Mouse (Mus musculus) liver, postnatal 0 days (tissue): ENCODE data around the gene Trmt11. TPM values are rescaled to one million over a fixed set of nuclear protein-coding genes. Genes with fewer than 3 reads are reported as not detected.

Source experiments
- ATAC-seq: fragments of 200-750 bp; cut with Nextera tagmentation; 2 replicates; pipeline ENCODE4 v1.8.0; 2017; ENCODE audit warnings: mild to moderate bottlenecking, moderate library complexity
- DNase-seq: peaks from one replicate; pipeline ENCODE4 v3.0.0-alpha.2; 2016
- H3K27ac ChIP-seq: fragments of 300-500 bp; sonication (generic); 2 replicates; pipeline ENCODE4 v1.5.1; 2014; ENCODE audit warnings: antibody characterized with exemption, moderate library complexity, mild to moderate bottlenecking, low read depth
- H3K27me3 ChIP-seq: fragments of 300-500 bp; sonication (generic); 2 replicates; pipeline ENCODE4 v1.6.1; 2014; ENCODE audit warnings: low read length, control low read depth, mixed read lengths; ENCODE audit not compliant: insufficient read depth
- H3K36me3 ChIP-seq: fragments of 300-500 bp; sonication (generic); replicated peaks from 2 replicates; pipeline ENCODE4 v1.6.1; 2014; ENCODE audit warnings: mild to moderate bottlenecking, control low read depth, low read length, moderate library complexity, mixed read lengths; ENCODE audit not compliant: insufficient read depth
- H3K4me1 ChIP-seq: fragments of 300-500 bp; sonication (generic); 2 replicates; pipeline ENCODE4 v1.6.1; 2014; ENCODE audit warnings: antibody characterized with exemption, mild to moderate bottlenecking, control low read depth; ENCODE audit not compliant: insufficient read depth
- H3K4me2 ChIP-seq: fragments of 300-500 bp; sonication (generic); 2 replicates; pipeline ENCODE4 v1.6.1; 2014; ENCODE audit warnings: low read depth, mild to moderate bottlenecking, low read length, moderate library complexity, mixed read lengths
- H3K4me3 ChIP-seq: fragments of 300-500 bp; sonication (generic); 2 replicates; pipeline ENCODE4 v1.5.1; 2014; ENCODE audit warnings: low read depth, low read length
- H3K9ac ChIP-seq: fragments of 300-500 bp; sonication (generic); replicated peaks from 2 replicates; pipeline ENCODE4 v1.6.1; 2014; ENCODE audit warnings: mild to moderate bottlenecking, moderate library complexity
- H3K9me3 ChIP-seq: fragments of 300-500 bp; sonication (generic); 2 replicates; pipeline ENCODE4 v1.6.1; 2016; ENCODE audit warnings: mild to moderate bottlenecking, control low read depth, low read length, mixed read lengths
- CTCF ChIP-seq: sonication (generic); IDR thresholded peaks from 2 replicates; pipeline ENCODE4 v1.5.1; 2016; ENCODE audit warnings: antibody characterized with exemption, low read depth
- EP300 ChIP-seq: IDR thresholded peaks from 2 replicates; pipeline ENCODE4 v1.6.1; 2016; ENCODE audit warnings: antibody characterized with exemption, low read depth, mild to moderate bottlenecking
- WGBS: fragments of 180-500 bp; shearing (Covaris S2); extraction: QIAGEN DNeasy Blood & Tissue Kit; methylation state at CpG from one replicate; pipeline ENCODE4 v1.1.7; 2014; ENCODE audit not compliant: insufficient replicate concordance; 5-methylcytosine and 5-hydroxymethylcytosine counted together
- polyA plus RNA-seq: library from polyadenylated mRNA; unstranded; fragments of >200 nt; fragmentation: Nextera tagmentation; extraction: Ambion mirVana; gene quantifications from 2 replicates; pipeline ENCODE4 v1.2.1, GENCODE M21; 2015

Gene Trmt11
- polyA plus RNA-seq, 1 experiment from 2014 or later = 9.9 TPM

- no peak overlapping the region for H3K4me3 ChIP-seq
- H3K4me1 ChIP-seq = no peaks in the 10 kb centered on the region
- ATAC-seq (no peak), DNase-seq (no peak)
- H3K9ac ChIP-seq = no peak overlapping the region
- H3K36me3 ChIP-seq = no peaks in the 10 kb centered on the region
- H3K27me3 ChIP-seq = no peaks in the 10 kb centered on the region
- WGBS = 7% methylated on average over 1 of the region's 1 CpGs
- no peak overlapping the region for H3K4me2 ChIP-seq
- no peak for TF ChIP-seq EP300
- TF ChIP-seq CTCF = no peak
- H3K9me3 ChIP-seq = no peaks in the 10 kb centered on the region
- H3K27ac ChIP-seq = no peak overlapping the region
These were observed 27.0 kb upstream of the Trmt11 start for GRCm38 (mm10) chr10:30627548-30627947.

- no peak for ATAC-seq
- no peak overlapping the region for H3K9ac ChIP-seq
These were observed 23.8 kb upstream of the Trmt11 start for GRCm38 (mm10) chr10:30624161-30625019.

GRCm38 (mm10) chr10:30622928-30623327 is 22.4 kb upstream of the Trmt11 start:
- no peak for ATAC-seq
- Histone ChIP-seq H3K4me1 (peaks cover 4% of the 10 kb centered on the region; the same call in 1 of the 2 replicates), H3K4me2 (no peak overlapping the region), H3K36me3 (no peaks in the 10 kb centered on the region), H3K9me3 (no peaks in the 10 kb centered on the region), H3K27me3 (no peaks in the 10 kb centered on the region), H3K27ac (no peak overlapping the region), H3K9ac (no peak overlapping the region), H3K4me3 (no peak overlapping the region)
- TF ChIP-seq CTCF (peak; percentile 55), EP300 (no peak)
- no peak for DNase-seq

More at GRCm38 (mm10) chr10:30624161-30625019, 23.8 kb upstream of the Trmt11 start:
- no peak overlapping the region for H3K27ac ChIP-seq
- H3K27me3 ChIP-seq = no peaks in the 10 kb centered on the region
- no peak for DNase-seq
- no peak overlapping the region for H3K4me2 ChIP-seq
- 70% methylated on average over 5 of the region's 5 CpGs for WGBS
- H3K9me3 ChIP-seq = no peaks in the 10 kb centered on the region
- TF ChIP-seq CTCF = no peak
- no peak for TF ChIP-seq EP300
- no peak overlapping the region for H3K4me3 ChIP-seq
- no peaks in the 10 kb centered on the region for H3K36me3 ChIP-seq
- peaks cover 3% of the 10 kb centered on the region; the same call in 1 of the 2 replicates for H3K4me1 ChIP-seq

GRCm38 (mm10) chr10:30618918-30619210 is 18.3 kb upstream of the Trmt11 start:
- peaks cover 7% of the 10 kb centered on the region; the same call in 1 of the 2 replicates for H3K4me1 ChIP-seq
- H3K27me3 ChIP-seq = no peaks in the 10 kb centered on the region
- peak overlapping the region; percentile 71 for H3K4me3 ChIP-seq
- 50% methylated on average over 3 of the region's 3 CpGs for WGBS
- ATAC-seq (no peak), DNase-seq (no peak)
- H3K9me3 ChIP-seq = no peaks in the 10 kb centered on the region
- peak overlapping the region; percentile 72 for H3K4me2 ChIP-seq
- TF ChIP-seq CTCF (no peak), EP300 (no peak)
- H3K27ac ChIP-seq = peak overlapping the region; percentile 98
- H3K9ac ChIP-seq = peak overlapping the region; percentile 75
- H3K36me3 ChIP-seq = no peaks in the 10 kb centered on the region

GRCm38 (mm10) chr10:30618091-30618917 is 17.8 kb upstream of the Trmt11 start:
- peak; percentile 56 for TF ChIP-seq CTCF
- peak; percentile 70 for TF ChIP-seq EP300
- under 1% methylated on average over 49 of the region's 49 CpGs for WGBS

GRCm38 (mm10) chr10:30613039-30613438 is 12.5 kb upstream of the Trmt11 start:
- H3K4me3 ChIP-seq = no peak overlapping the region
- TF ChIP-seq EP300 (no peak), CTCF (no peak)
- H3K27ac ChIP-seq = no peak overlapping the region
- no peak overlapping the region for H3K9ac ChIP-seq
- H3K36me3 ChIP-seq = peaks cover 18% of the 10 kb centered on the region
- 80% methylated on average over 4 of the region's 4 CpGs for WGBS
- no peaks in the 10 kb centered on the region for H3K27me3 ChIP-seq
- ATAC-seq = no peak
- no peak for DNase-seq
- no peaks in the 10 kb centered on the region for H3K9me3 ChIP-seq
- H3K4me2 ChIP-seq = no peak overlapping the region
- H3K4me1 ChIP-seq = 0 out of 2 replicates have a peak, but pooled peaks cover 3% of the 10 kb centered on the region

More at GRCm38 (mm10) chr10:30618091-30618917, 17.8 kb upstream of the Trmt11 start:
- peak overlapping the region; percentile 71 for H3K4me3 ChIP-seq
- no peaks in the 10 kb centered on the region for H3K9me3 ChIP-seq
- H3K27ac ChIP-seq = peak overlapping the region; percentile 98
- peak overlapping the region; percentile 75 for H3K9ac ChIP-seq
- peaks cover 7% of the 10 kb centered on the region; the same call in 1 of the 2 replicates for H3K4me1 ChIP-seq
- ATAC-seq (peak; percentile 100), DNase-seq (peak; percentile 98)
- H3K27me3 ChIP-seq = no peaks in the 10 kb centered on the region
- H3K4me2 ChIP-seq = peak overlapping the region; percentile 72
- H3K36me3 ChIP-seq = 0 out of 2 replicates have a peak, but pooled peaks cover 1% of the 10 kb centered on the region
